Mouse (Mus musculus): ENCODE data around the gene Lmo7.

Gene Lmo7

DNA sequence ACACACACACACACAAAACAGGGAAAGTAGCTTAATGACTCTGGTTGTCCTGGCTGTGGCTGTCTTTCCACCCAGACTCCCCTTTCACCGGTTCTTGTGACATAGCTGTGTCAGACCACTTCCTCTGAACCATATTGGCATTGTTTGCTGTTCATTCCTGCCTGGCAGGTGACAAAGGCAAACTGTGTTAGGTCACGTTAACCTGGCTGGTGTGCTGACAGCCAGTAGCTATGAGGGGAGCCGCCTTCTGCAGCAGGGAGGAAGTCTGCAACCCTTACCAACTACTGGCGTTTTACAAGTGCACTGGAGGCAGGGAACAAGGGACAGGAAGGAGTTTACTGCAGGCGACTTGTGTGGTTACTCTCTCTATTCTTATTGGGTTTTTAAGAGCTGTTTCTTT lies 153.2 kb downstream of the Lmo7 start:
- DNase-seq = no peak

DNA sequence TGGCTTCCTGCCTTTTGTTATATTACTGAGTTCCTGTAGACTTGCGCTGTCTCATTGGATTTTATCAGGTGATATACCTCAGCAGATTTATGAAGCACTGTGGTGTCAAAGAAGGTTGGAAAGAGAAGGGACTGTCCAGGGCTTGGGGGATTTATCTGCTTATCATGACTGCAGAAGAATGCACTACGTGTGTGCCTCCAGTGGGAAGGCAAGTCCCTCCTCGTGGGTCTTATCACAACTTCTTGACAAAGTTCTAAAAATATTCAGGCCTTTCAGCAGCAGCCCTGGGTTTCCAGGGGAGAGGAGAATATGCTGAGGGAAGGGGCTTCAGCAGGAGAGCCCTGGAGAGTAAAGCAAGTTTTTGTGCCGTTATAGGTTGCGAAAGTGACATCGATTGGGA lies 154.0 kb downstream of the Lmo7 start:
- DNase-seq = no peak

DNA sequence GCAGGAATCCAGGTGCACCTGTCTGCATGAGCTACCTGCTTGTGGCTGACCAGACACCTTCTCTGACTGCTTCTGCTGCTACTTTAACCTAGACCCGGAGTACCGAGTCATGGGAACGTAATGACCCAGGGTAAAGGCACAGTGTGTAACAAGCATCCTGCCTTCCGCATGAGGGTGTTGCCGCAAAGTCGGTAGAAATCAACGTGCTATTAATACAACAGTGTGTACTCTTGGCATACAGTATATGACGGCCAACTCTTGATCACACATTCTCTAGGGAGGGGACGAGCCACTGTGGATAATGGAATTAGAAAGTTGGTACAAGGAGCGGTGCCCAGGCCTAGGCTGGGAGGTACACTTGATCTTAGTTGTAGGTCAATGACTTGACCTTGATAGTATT lies 156.6 kb downstream of the Lmo7 start:
- no peak for DNase-seq

DNA sequence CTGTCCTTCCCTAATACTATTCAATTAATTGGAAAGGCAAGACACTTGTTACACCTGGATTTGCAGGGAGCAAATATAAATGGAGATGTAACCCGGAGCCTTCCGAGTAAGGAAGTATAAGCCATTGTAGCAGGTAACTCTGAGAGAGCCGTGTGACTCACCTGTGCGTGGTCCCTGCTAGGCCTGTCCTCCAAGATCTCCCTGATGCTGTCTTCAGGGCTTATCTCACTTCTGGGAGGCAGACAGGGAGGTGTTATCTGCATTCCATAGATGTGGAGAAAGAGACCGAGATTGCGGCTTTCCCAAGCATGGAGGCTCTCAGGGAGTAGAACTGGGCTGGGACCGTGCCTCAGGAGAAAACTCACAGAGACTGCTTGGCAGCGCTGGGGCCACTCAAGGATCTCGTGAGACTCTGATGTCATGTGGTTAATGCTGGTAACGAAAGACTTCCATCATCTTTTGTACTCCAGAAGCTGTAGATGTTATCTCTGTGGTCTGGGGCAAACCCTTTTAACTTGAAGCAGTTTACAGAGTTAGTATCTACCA lies 162.2 kb downstream of the Lmo7 start:
- DNase-seq = no peak

DNA sequence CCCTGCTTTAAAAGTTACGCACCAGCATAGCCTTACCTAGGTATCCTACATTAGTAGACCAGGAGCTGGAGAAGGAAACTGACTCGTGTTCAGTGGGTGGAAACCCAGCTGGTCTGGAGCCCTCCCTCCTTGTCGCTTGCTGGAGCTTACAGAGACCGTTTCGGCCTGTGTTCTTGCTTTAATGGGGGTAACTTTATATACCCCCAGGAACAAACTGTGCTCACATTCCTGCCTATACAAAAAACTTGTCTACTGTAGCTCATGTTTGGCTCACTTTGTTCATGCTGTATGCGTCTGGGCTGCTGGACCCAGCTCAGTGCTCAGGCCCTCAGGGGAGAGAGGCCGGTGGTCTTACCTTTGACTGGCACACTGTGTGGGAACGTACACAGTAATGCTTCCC lies 162.7 kb downstream of the Lmo7 start:
- no peak for DNase-seq

DNA sequence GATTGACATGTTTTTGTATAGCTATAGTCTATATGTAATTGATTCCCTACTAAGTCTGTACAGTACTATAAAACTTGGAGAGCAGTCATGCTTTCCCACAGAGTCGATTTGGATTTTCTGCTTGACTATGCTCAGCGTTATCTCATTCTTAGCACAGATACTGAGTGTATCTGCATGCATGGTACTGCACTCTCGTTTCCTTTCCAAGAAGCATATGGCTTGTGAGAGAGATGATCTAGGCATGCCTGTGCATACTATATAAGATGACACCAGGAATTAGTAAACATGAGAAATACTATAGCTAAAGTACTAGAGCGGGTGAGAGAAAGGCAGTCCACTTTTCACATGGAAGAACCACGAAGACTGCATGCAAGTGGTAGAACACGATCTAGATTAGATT lies 163.5 kb downstream of the Lmo7 start:
- no peak for DNase-seq

DNA sequence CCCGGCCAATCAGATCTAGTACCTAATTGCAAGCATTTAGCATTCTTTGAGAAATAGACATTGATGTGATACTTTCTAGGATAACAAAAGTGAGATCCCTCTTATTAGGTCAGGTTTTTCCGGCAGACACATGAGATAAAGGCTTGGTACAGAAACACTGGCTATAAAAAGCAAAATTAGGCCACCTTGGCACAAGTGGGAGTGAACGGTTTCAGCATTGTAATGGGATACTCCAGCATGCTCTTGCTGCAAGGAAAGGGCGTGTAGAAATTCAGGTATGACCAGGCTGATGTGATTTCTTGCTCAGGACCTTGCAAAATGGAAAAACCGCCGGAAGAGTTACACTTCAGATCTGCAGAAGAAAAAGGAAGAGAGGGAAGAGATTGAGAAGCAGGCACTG lies 168.5 kb downstream of the Lmo7 start:
- DNase-seq = no peak

DNA sequence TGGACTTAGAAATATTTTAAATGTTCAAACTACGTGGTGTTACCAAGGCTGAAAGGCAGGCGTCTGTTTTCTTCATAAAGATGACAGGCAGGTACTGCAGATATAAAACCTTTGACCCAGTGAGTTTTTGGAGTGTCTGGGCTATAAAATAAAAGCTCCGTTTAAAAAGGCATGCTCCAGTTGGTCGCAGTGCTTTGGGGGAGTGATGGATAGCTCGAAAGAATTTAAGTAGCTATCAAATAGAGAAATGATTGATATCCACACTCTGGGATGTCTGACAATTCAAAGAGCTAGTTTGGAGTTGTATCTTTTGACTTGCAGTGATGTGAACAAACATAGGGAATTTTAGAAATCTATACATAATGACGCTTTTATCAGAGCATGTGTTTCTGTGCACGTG lies 171.7 kb downstream of the Lmo7 start:
- DNase-seq = no peak

DNA sequence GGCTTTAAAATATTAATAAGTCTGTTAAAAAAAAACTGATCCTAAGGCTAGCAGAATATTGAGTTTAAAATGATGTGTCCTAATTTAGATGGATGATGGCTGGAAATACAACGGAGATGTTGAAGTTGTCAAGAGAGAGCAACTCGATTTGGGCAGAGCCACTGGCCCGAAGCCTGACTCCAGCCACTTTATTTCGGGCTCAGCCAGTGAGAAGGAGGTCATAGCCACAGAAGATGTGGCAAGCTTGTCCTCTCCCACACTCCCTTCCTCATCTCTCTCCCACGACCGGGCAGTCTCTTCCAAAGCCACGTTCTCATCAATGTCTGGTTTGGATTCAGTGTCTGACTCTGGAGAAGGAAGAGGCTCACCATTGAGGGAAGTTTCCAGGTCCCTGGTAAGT lies 172.2 kb downstream of the Lmo7 start:
- DNase-seq = no peak

DNA sequence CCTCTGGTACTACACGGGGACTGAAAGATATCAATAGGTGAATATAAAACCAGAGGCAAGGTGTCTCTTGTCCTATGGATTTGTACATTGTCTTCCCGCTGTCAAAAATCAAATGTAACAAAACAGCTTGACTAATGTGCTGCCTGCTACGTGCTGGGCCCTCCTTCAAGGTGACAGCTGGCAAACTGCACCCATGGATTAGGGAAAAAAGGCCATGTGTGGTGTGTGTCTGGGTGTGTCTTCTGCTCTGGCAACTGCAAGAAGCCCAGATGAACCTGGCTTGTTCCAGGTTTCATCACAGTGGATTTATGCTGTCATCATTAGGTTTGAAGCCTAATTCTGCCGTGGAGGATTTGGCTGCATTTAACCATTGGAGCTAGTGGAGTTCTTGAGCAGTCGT lies 174.0 kb downstream of the Lmo7 start:
- no peak for DNase-seq

DNA sequence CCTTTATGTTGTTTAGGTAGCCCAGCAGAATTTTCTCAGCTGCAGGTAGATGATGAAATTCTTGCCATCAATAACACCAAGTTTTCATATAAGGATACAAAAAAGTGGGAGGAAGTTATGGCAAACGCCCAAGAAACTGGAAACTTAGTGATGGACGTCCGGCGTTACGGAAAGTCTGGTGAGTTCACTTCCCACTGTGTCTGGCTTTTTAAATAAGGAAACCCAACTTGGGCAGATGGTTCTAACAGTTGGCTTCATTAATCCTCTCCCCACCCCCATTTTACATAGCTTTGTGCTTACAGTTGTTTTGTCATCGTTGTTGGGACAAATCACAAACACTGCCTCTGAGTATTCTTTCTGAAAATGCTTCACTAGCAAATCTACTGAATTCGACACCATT lies 182.2 kb downstream of the Lmo7 start:
- DNase-seq = no peak

DNA sequence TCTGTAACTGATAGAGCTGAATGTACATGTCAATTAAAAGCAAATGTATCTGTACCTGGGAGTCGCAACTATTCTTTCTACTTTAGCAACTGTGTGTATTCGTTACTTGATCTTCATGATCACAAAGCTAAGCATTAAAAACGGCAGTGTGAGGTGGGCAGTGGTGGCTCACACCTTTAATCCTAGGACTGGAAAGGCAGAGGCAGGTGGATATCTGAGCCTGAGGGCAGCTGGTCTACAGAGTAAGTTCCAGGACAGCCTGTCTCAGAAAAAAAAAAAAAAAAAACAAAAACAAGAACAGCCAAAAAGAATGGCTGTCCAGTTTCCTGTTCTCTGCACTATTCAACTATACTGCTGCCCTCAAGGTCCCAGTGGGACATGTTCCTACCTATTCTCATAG lies 182.6 kb downstream of the Lmo7 start:
- no peak for DNase-seq

DNA sequence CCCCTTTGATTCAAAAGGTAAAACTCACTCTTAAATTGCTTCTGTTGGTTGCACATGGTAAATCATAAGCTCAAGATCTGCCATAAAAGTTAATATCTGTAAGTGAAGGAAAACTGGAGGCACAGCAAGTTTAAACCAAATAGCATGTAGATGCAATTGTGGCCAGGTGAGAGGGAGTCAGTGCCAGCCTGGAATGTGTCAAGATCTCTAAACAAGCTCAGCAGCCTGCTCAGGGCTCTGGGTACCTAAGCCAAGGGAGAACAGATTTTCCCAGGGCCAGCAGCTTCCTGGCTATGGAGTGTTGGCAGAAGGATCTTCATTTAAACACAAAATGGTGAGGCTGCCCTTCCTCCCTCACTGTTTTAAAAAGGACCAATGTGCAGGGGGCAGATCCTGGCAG lies 184.6 kb downstream of the Lmo7 start:
- no peak for DNase-seq

DNA sequence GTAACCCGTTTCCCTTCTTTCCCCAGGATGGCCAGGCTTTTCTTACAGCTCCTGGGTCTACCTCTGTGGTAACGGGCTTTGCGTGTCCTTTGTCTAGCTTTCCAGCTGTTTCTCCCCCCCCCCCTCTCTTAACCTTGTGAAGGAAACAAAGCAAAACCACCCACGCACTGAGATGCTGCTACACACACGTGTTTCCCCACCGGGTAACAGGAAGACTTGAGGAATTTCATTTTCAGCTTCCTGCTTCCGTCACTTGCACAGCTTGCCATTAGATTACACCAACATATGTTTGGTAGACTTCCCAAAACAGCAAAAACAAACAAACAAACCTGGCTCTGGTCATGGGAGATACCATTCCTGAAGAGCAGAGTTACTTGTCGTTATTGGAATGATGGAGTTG lies 186.1 kb downstream of the Lmo7 start:
- DNase-seq = no peak

DNA sequence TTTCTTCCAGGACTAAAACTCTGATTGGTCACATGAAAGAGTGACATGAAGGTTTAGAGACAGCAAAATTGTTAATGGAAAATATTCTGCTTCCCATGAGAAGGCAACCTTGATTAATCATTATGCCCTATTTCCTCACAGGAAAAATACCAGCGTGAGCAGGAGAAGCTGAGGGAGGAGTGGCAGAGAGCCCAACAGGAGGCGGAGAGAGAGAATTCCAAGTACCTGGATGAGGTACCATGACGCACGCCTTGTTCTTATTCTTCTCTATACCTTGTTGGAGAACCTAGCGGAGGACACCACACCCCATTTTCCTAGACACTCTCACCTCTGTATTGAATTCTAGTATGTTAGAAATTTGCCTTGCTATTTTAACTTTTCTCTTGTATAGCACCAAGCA lies 188.7 kb downstream of the Lmo7 start:
- DNase-seq = no peak

DNA sequence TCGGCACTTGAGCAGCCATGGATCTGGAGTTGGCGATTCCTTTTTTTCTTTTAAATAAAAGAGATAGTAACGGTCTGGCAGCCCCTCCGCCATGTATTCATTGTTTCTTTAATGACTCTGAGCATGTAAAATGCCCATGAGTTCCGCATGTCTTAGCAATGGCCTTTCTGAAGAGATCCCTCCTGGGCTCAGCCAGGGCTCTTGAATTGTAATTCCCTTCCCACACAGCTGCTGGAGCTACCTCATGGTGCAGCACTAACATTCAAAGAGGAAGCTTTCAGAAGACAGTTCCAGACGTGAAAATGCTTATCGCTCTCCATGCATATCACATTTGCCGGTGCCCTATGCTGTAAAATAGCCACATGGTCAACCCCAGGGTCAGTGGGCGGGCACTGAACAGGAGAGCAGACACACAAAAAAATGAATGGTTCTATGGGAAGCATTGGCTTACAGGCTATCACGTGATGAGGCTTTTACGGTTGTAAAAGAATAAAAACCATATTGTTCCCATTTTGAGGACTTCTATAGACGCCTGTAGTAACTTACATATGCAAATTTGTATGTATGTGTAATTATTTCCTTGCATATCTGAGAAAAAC lies 198.0 kb downstream of the Lmo7 start:
- DNase-seq = no peak

DNA sequence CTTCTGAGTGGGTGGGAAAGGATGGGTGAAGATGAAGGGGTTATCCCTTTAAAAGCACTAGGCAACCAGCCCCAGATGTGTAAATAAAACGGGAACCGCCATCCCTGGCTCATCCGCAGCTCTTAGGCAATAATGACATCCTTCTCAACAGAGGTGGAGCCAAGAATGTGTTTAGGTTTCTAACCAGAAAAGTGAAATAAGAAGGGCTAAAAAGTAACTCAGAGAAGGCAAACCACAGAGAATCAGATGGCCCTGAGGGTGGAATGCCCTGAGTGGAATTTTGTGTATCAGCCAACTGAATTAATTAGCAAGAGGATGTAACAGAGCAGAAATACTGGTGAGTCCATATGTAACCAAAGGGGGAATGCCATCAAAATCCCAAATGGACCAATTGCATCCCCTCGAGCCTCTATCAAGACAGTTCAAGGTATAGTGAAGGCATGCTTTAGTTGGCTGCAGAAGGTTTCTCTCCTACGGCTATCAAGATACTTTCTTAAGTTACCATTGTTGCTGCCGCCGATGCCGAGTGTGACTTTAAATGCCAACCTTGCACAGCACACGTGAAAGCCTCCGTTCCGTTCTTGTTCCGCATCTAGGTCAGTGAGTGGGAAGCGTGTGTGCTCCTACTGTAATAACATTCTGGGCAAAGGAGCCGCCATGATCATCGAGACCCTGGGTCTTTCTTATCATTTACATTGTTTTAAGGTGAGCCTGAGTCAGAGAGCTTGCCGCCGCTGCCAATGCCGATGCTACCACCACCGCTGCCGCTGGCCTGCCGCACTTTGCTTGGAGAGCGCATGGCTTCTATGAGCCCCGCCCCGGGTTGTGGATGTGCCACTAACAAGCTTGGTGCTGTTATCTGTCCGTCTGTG lies 201.1 kb downstream of the Lmo7 start:
- no peak for DNase-seq

DNA sequence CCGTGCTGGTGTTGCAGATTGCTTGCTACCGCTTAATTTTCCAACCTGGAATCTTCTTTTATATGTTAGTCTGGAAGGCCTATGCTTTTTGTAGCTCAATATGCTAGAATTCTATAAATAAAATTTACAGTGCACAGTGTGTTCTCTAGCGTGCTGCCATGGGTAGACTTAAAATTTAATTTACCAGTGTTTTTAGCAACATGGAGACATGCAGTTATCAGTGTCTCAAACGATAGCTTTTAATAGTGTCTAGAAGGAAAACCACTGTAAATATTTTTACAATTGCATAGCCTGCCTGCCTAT lies 201.6 kb downstream of the Lmo7 start:
- DNase-seq = no peak

DNA sequence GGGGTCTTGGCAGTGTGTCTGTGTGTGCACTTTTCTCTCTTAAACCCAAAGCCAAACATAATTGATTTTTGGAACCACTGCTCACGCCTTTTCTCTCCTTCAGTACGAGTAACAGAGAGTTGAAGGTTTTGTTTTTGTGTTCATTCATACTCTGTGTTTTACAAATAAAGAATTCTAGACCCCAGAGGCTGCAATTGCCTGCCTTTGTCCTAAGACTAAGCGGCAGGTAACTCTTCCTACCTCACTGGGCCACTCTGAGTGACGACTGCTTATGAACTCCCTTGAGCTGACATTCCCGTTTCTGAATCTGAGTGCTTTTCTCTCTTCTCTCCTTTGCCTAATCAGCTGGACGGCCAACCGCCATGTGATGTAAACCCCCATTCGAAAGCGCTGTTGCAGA lies 203.8 kb downstream of the Lmo7 start:
- no peak for DNase-seq

DNA sequence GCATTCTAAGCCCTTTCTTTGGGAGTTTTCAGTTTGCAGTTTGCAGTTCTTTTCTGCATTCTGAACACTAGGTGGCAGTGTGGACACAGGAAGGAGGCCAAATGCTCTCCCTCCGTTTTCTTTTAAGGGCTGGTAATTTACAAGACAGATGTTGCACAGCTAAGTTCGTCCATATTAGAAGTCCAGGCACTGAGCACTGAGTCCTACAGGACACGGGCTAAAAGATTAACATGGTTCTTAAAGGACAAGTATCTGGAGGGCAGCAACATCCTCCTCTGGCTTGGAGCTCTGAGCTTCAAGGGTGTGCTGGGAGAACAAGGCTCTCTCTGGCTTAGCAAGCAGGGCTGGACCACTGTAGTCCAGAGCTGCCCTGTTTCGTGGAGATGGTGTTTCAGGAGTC lies 213.2 kb downstream of the Lmo7 start:
- peak; percentile 59 for DNase-seq

DNA sequence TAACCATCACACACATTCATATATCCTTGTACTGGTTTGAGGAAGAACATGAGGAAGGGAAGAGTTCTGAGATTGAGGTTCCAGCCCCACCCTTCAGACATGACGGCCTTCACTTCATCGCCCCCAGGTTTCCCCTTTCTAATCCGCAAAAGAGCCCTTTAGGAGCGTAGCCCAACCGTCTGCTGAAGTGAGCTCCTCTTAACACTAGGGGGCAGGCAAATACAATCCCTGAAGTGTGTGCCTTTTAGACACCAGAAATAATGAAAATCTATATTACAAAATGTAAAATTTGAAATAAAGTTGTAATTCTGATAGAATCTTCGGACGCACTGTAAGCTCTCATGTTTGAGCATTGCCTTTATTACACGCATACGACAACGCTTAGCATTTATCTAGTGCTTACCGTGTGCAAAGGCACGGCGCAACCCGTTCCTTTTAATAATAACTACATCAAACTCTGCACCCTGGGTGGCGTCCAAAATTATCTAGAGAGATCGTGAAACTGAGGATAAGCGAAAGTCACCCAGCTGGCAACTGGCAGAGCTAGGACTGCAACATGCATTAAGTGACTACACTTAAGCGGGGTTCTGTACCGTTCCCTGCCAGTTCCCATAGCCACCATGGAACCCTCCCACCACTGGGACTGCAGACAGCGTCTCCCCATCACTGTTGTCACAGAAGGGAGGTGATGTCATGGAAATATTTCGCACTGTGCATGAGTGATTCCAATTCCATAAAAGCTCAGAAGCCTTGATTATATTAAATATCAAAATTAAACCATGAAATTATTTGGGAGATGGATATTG lies 217.2 kb downstream of the Lmo7 start:
- DNase-seq = peak; percentile 58

DNA sequence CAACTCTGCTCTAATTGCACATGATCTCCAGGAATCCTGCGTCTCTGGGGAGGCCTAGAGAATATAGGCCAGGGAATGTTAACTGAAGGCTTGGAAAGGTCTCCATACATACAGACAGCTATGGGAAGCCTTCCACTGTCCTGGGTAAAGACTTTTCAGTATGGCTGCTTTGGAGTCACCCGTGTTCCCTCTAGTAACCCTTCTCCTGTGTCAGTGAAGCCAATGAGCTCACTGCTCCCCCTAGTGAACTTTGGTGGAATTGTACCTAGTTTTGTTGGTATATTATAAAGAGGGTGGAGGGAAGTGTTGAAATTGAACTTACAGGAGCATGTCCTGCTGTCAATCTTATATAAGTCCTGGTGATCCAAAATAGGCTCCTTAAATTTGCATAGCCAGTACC lies 219.4 kb downstream of the Lmo7 start:
- DNase-seq = peak; percentile 61

DNA sequence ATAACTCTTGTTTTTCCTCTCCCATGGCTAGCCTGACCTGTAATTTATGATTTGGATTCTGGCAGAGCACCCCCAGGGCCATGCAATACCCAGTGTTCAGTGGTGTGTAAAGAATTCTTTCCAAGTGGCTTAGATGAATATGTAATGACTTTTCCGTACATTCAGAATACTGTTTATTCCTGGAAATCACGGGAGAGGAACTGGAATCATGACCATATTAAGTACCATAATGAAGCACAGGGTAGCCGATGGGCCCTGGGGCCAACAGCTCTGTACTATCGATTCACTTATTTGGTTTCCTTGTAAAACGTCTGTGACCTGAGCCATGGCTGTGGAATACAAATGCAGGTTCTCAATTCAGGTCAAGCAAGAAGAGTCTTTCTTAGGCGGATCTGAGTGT lies 221.3 kb downstream of the Lmo7 start:
- no peak for DNase-seq
